Mouse (Mus musculus): ENCODE data around the gene Cd27. TPM values are rescaled to one million over a fixed set of nuclear protein-coding genes. Genes with fewer than 3 reads are reported as not detected.
A peak's percentile ranks its signal among the peaks of the same experiment; 100 is the strongest.

The Cd27 gene
- polyA plus RNA-seq, 1 experiment from 2014 or later, result 3.2 TPM

- Histone ChIP-seq H3K36me3 (no peaks in the 10 kb centered on the region), H3K9me3 (replicated peaks) (no peaks in the 10 kb centered on the region), H3K4me1 (0 out of 2 replicates have a peak, but pooled peaks cover 2% of the 10 kb centered on the region), H3K4me2 (no peak overlapping the region), H3K9ac (no peak overlapping the region), H3K4me3 (no peak overlapping the region), H3K27ac (no peak overlapping the region), H3K27me3 (replicated peaks) (no peaks in the 10 kb centered on the region)
- ATAC-seq, result no peak
- WGBS (ENCODE audit: insufficient replicate concordance), result 74% methylated on average over 5 of the region's 5 CpGs
Observed at GRCm38 (mm10) chr6:125239547-125239946, 2.7 kb upstream of the Cd27 start.

DNA sequence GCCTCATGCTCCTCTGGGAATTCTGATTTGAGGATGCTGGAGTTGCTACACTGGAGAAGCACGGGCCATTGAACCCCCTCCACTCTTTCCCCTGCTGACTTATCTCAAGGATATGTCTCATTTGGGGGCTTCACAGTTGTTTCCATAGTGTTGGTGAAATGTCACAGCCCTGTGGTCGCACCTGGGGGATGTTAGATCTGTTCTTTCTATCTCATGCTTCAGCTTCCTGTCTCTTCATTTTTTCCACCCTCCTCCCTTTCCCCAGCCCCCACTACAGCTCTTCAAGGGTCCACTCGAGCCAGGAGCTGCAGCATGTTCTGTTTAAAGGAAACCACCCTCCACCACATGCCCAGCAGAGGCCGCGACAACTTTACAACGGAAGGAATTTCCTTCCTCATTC, 1.6 kb upstream of the Cd27 start:
- no peak overlapping the region for H3K27ac ChIP-seq
- peaks cover 14% of the 10 kb centered on the region for H3K4me1 ChIP-seq
- no peaks in the 10 kb centered on the region for H3K9me3 ChIP-seq (replicated peaks)
- H3K4me3 ChIP-seq, result no peak overlapping the region
- WGBS (ENCODE audit: insufficient replicate concordance), result 23% methylated on average over 6 of the region's 6 CpGs
- H3K4me2 ChIP-seq, result no peak overlapping the region
- no peaks in the 10 kb centered on the region for H3K36me3 ChIP-seq
- H3K9ac ChIP-seq, result no peak overlapping the region
- no peaks in the 10 kb centered on the region for H3K27me3 ChIP-seq (replicated peaks)
- no peak for ATAC-seq

DNA sequence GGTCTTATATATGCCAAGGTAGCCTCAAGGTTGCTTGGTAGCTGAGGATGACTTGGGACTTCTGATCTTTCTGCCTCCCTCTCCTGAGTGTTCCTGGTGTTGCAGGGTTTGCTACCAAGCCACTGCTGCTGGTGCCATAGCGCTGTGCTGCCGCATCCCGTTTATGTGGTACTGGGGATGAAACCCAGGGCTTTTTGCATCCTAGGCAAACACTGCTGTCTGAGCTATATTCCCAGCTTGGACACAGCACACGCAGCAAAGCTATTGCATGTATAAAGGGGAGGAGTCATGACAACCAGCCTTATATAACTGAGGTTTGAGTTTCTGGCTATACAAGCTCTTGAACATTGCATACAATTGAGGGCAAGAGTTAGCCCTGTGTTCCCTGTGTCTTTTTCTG, 611 bp upstream of the Cd27 start:
- Histone ChIP-seq H3K9ac (no peak overlapping the region), H3K36me3 (no peaks in the 10 kb centered on the region), H3K27ac (no peak overlapping the region), H3K4me2 (no peak overlapping the region), H3K27me3 (replicated peaks) (no peaks in the 10 kb centered on the region), H3K4me1 (peaks cover 23% of the 10 kb centered on the region), H3K4me3 (no peak overlapping the region), H3K9me3 (replicated peaks) (no peaks in the 10 kb centered on the region)
- ATAC-seq, result no peak
- WGBS (ENCODE audit: insufficient replicate concordance), result 84% methylated on average over 4 of the region's 4 CpGs

GRCm38 (mm10) chr6:125236341-125236740, 469 bp downstream of the Cd27 start:
- no peak overlapping the region for H3K4me3 ChIP-seq
- ATAC-seq, result no peak
- H3K27ac ChIP-seq, result 0 out of 2 replicates have a peak overlapping the region, but pooled peaks have one; percentile 14
- 81% methylated on average over 6 of the region's 6 CpGs for WGBS (ENCODE audit: insufficient replicate concordance)
- no peaks in the 10 kb centered on the region for H3K27me3 ChIP-seq (replicated peaks)
- H3K9me3 ChIP-seq (replicated peaks), result no peaks in the 10 kb centered on the region
- peaks cover 32% of the 10 kb centered on the region for H3K4me1 ChIP-seq
- no peak overlapping the region for H3K9ac ChIP-seq
- H3K4me2 ChIP-seq, result no peak overlapping the region
- H3K36me3 ChIP-seq, result no peaks in the 10 kb centered on the region

DNA sequence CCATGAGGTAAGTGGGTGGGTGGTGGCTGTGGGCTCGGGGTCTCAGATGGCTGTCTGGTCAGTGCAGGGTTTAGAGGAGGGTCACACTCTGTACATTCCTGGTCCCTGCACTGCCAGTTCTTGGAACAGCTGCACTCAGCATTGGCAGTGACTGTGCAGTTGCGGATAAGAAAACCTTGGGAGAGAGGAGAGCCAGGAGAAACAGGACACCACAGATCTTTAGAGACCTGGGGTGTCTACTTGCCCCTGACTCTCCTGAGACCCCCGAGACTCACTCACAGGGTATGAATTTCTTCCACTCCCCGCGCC, 2.3 kb downstream of the Cd27 start:
- H3K4me3 ChIP-seq, result no peak overlapping the region
- no peak overlapping the region for H3K9ac ChIP-seq
- H3K9me3 ChIP-seq (replicated peaks), result no peaks in the 10 kb centered on the region
- no peak for ATAC-seq
- H3K4me1 ChIP-seq, result peaks cover 38% of the 10 kb centered on the region
- H3K4me2 ChIP-seq, result no peak overlapping the region
- 69% methylated on average over 5 of the region's 5 CpGs for WGBS (ENCODE audit: insufficient replicate concordance)
- H3K36me3 ChIP-seq, result no peaks in the 10 kb centered on the region
- H3K27ac ChIP-seq, result no peak overlapping the region
- no peaks in the 10 kb centered on the region for H3K27me3 ChIP-seq (replicated peaks)

DNA sequence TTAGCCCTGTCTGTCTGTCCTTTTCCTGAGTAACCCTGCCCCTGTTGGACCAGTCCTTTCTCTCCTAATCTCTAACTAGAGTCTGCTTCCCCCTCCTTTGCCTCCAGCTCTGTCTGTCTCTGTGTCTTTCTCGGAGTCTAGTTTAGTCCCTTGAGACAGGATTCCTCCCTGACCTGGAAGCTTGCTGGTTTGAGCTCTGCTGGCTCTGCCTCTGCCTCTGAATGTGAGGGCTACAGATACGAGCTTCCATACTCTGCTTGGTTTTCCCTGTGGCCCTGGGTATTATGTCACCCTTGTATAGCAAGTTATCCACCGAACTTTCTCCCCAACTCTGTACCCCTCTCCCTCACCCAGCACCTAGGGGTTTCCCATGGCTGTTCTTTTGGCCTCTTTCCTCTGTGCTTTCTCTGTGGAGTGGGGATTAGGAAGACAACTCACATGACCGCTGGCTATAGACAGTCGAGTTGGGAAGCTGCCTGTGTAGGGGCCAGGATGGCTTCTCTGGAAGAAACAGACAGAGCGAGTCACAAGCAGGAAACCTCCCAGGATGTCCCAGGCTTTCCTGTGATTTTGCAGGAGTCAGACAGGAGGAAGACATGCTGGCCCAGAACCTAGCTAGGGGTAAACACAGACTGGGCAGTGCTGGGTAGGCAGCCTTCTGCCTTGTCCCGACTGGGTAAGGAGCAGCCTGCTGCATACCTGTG, 2.8 kb downstream of the Cd27 start:
- H3K4me1 ChIP-seq, result peaks cover 38% of the 10 kb centered on the region
- no peak for ATAC-seq
- no peaks in the 10 kb centered on the region for H3K9me3 ChIP-seq (replicated peaks)
- H3K27ac ChIP-seq, result peak overlapping the region; percentile 9; the same call in 1 of the 2 replicates
- H3K36me3 ChIP-seq, result no peaks in the 10 kb centered on the region
- no peak overlapping the region for H3K4me2 ChIP-seq
- WGBS (ENCODE audit: insufficient replicate concordance), result 50% methylated on average over 7 of the region's 7 CpGs
- H3K4me3 ChIP-seq, result no peak overlapping the region
- H3K9ac ChIP-seq, result no peak overlapping the region
- H3K27me3 ChIP-seq (replicated peaks), result no peaks in the 10 kb centered on the region

- no peak for ATAC-seq
- H3K9me3 ChIP-seq (replicated peaks), result no peaks in the 10 kb centered on the region
- H3K36me3 ChIP-seq, result no peaks in the 10 kb centered on the region
- H3K27ac ChIP-seq, result peak overlapping the region; percentile 88
- H3K4me1 ChIP-seq, result peaks cover 38% of the 10 kb centered on the region
- H3K4me2 ChIP-seq, result peak overlapping the region; percentile 95
- H3K9ac ChIP-seq, result peak overlapping the region; percentile 84; the same call in 1 of the 2 replicates
- no peaks in the 10 kb centered on the region for H3K27me3 ChIP-seq (replicated peaks)
- WGBS (ENCODE audit: insufficient replicate concordance), result 22% methylated on average over 6 of the region's 6 CpGs
- H3K4me3 ChIP-seq, result peak overlapping the region; percentile 81
Observed at GRCm38 (mm10) chr6:125232516-125232915, 4.3 kb downstream of the Cd27 start.

DNA sequence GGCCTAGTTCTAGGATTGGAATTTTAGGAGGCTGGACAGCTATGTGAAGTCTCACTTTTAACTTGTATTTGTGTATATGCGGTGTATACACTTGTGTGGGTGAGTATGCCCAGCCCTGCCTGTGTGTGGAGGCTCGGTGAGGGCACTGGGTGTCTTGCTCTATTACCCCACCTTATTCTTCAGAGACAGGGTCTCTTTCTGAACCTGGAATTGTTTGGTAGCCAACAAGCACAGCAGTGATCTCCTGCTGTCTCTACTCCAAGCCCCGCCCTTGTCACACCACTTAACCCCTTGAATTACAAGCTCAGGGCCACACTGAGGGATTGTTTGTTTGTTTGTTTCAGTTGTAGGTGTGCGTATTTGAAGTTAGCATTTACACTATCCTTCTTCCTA, 4.8 kb downstream of the Cd27 start:
- Histone ChIP-seq H3K27ac (peak overlapping the region; percentile 88), H3K4me3 (peak overlapping the region; percentile 81), H3K27me3 (replicated peaks) (no peaks in the 10 kb centered on the region), H3K9me3 (replicated peaks) (no peaks in the 10 kb centered on the region), H3K4me1 (peaks cover 38% of the 10 kb centered on the region), H3K36me3 (no peaks in the 10 kb centered on the region), H3K4me2 (peak overlapping the region; percentile 95), H3K9ac (peak overlapping the region; percentile 84)
- peak; percentile 36; the same call in 1 of the 2 replicates for ATAC-seq
- WGBS (ENCODE audit: insufficient replicate concordance), result 24% methylated on average over 4 of the region's 4 CpGs

- Histone ChIP-seq H3K9ac (peak within 1 kb of the TSS; percentile 84), H3K36me3 (no peaks in the 10 kb centered on the region), H3K4me3 (peak within 1 kb of the TSS; percentile 81), H3K4me1 (peaks cover 38% of the 10 kb centered on the region), H3K27ac (peak within 1 kb of the TSS; percentile 88), H3K9me3 (replicated peaks) (no peaks in the 10 kb centered on the region), H3K4me2 (peak within 1 kb of the TSS; percentile 95), H3K27me3 (replicated peaks) (no peaks in the 10 kb centered on the region)
- WGBS (ENCODE audit: insufficient replicate concordance), result 2% methylated on average over 16 of the region's 16 CpGs
- ATAC-seq, result peak; percentile 63
Observed at GRCm38 (mm10) chr6:125231117-125232044, 5.4 kb downstream of the Cd27 start, which contains the start of gene Tapbpl. TSS of gene Tapbpl (minus strand) at chr6:125231860.

DNA sequence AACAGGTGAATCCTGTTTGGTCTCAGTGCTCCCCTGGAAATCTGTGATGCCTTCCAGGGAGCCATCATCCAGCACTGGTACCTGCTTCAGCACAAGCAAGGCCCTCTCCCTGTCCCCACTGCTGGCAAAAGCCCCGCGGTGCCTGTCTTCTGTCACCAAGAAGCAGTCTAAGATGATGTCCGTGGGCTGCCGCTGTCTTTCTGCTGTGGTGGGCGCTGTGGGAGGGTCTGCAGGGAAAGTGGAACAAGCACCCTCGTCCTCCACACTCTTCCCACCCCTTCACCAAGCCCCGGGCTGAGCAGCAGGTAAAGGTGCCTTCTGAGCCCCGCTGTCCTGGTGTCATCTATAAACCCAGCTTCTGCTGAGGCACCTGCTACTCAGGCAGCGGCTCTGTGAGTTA, 6.2 kb downstream of the Cd27 start:
- Histone ChIP-seq H3K4me3 (no peak overlapping the region; the same call in 1 of the 2 replicates), H3K9ac (no peak overlapping the region), H3K27me3 (replicated peaks) (no peaks in the 10 kb centered on the region)

GRCm38 (mm10) chr6:125225518-125226115, 11.2 kb downstream of the Cd27 start:
- ATAC-seq, result no peak
- no peaks in the 10 kb centered on the region for H3K27me3 ChIP-seq (replicated peaks)
- H3K4me1 ChIP-seq, result peaks cover 4% of the 10 kb centered on the region
- H3K36me3 ChIP-seq, result peaks cover 22% of the 10 kb centered on the region; the same call in 1 of the 2 replicates
- no peak overlapping the region for H3K4me2 ChIP-seq
- H3K4me3 ChIP-seq, result no peak overlapping the region
- 79% methylated on average over 5 of the region's 5 CpGs for WGBS (ENCODE audit: insufficient replicate concordance)
- H3K9me3 ChIP-seq (replicated peaks), result no peaks in the 10 kb centered on the region
- no peak overlapping the region for H3K9ac ChIP-seq
- H3K27ac ChIP-seq, result no peak overlapping the region

More for the DNA sequence above, 6.2 kb downstream of the Cd27 start:
- Histone ChIP-seq H3K27ac (0 out of 2 replicates have a peak overlapping the region, but pooled peaks have one; percentile 27), H3K4me1 (peaks cover 38% of the 10 kb centered on the region), H3K36me3 (no peaks in the 10 kb centered on the region), H3K9me3 (replicated peaks) (no peaks in the 10 kb centered on the region), H3K4me2 (peak overlapping the region; percentile 95)
- 62% methylated on average over 9 of the region's 9 CpGs for WGBS (ENCODE audit: insufficient replicate concordance)
- no peak for ATAC-seq

DNA sequence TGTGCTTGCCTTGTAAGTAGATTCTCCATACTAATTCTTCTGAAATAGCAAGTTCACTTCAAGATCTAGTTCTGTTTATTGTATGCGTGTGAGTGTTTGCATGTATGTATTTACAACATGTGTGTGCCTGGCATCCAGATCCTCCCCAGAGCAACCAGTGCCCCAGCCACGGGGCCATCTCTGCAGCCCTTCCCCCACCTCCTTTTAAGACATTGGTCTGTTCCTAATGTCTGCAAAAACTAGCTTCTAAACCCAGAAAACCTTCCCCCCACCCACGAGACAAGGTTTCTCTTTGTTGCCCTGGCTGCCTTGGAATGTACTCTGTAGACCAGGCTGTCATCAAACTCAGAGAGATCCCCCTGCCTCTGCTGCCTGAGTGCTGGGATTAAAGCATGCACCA, 14.2 kb downstream of the Cd27 start:
- H3K36me3 ChIP-seq, result peaks cover 33% of the 10 kb centered on the region
- H3K27me3 ChIP-seq (replicated peaks), result no peaks in the 10 kb centered on the region
- no peak overlapping the region for H3K27ac ChIP-seq
- H3K4me3 ChIP-seq, result no peak overlapping the region
- H3K9ac ChIP-seq, result no peak overlapping the region
- H3K9me3 ChIP-seq (replicated peaks), result no peaks in the 10 kb centered on the region
- H3K4me2 ChIP-seq, result no peak overlapping the region
- H3K4me1 ChIP-seq, result no peaks in the 10 kb centered on the region
- ATAC-seq, result no peak
- 64% methylated on average over 3 of the region's 3 CpGs for WGBS (ENCODE audit: insufficient replicate concordance)

Measured in liver, embryonic 12.5 days (tissue).